Mouse (Mus musculus): ENCODE measurements around the gene Cacnb4.

DNA sequence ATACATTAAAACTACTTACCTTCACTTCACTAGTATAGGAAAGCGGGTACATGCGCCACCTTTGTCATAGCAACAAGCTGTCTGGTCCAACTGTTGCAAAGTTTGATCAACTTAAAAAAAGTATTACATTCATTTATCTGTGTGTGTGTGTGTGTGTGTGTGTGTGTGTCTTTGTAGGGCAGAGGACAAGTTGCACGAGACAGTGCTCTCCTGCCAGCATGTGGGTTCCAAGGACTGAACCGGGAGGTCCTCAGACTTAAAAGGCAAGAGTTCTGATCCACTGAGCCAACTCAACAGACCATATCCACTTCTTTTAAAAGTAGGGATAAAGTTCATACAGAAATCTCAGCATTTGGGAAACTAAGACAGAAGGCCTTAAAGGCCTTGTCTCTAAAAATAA is 37.5 kb upstream of the Cacnb4 start:
- no peak for TF ChIP-seq CTCF (IDR thresholded peaks at IDR 0.05)
- no peak for TF ChIP-seq POLR2A (IDR thresholded peaks at IDR 0.05; ENCODE audit: insufficient read depth, low read depth, low read length)
- TF ChIP-seq EP300 (IDR thresholded peaks at IDR 0.05; ENCODE audit: insufficient read depth, low read depth, low read length) = no peak

Measured in heart, adult 2 months (tissue).